Mouse (Mus musculus): ENCODE results near the gene Dynlt1f.
"Not testable (repeated sequence)": the region's sequence is repeated elsewhere in the genome, so short reads cannot be mapped to it uniquely, and the experiment has no call there.

DNA sequence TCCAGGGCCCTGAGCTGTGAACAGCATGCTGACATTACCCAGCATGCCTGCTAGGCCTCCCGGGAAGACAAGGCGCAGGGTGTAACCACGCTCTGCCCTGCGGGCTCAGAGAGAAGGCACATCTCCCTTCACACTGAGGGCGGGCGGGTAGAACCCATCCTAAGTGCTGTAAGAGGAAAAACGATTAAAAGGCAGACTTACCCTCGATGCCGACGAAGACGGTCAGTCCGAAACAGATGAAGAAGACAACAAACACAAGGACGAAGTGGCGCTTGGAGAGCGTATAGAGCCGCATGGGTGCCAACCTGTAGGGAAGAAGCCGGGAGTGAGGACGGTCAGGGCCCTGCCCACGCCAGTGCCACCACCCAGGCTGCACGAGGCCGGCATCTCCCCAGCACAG lies 16.2 kb downstream of the Dynlt1f start:
- not testable (repeated sequence) for TF ChIP-seq CTCF (IDR thresholded peaks at IDR 0.05; ENCODE audit: low read depth, low read length); POLR2A (IDR thresholded peaks at IDR 0.05; ENCODE audit: borderline replicate concordance, low read depth, low read length)

Measured in bone marrow macrophage, adult 2 months (primary cell).